Mouse (Mus musculus): ENCODE measurements around the gene Peli3.
A peak's percentile ranks its signal among the peaks of the same experiment; 100 is the strongest.
"Not testable (repeated sequence)": the region's sequence is repeated elsewhere in the genome, so short reads cannot be mapped to it uniquely, and the experiment has no call there.

Gene Peli3

DNA sequence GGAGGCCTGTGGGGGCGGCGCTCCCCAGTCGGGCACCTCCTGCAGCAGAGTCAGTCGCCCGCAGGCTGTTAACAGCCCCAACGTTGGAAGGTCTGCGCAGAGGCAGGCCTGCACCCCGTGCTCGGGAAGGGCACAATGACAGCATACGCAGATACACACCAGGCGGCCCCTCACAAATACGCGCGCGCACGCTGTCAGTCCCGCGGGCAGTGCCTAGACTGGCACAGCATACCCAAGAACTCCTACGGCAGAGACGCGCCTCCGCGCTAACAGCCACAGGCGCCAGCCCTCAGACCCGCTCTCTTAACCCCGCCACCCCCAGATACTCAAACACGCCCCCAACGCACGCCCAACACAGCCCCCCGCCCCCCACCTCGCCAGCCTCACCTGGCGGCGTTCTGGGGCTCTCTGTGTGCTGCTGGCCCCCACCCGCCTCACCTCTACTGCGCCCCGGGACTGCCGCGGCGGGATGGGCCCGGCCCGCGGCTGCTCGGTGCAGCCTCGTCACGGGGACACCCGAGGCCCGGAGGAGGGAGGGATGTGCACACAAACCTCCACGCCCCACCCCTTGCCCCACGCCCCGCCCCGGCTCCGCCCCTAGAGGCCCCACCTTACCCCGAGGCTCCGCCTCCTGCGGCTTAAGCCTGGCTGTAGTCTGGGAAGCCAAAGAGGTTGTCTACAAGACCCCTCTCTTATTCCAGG lies at the start of gene Peli3:
Gene Peli3 (minus strand): TSS at position 577 of the 702 bp plus-strand sequence.
- peak; percentile 72 for DNase-seq (ENCODE audit: low spot score)

DNA sequence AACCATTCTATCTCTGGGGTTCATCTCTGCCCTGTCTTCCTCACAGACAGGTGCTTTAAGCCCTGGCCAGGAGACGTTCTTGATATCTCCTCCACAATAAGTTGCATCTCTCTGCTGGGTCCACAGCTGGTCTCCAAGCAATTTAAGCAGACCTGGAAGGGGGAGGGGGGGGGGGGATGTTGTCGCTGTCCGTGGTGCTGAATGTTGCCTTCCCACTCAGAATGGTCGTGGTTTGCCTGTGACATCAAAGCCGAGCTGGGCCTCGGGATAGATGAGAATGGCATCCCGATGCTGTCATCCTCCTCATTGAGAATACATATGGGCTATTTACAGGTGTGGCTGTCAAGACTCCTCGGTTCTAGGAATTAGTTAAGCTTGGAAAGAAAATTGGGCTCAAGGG lies 49.4 kb upstream of the Peli3 start:
- no peak for DNase-seq (ENCODE audit: low spot score)

DNA sequence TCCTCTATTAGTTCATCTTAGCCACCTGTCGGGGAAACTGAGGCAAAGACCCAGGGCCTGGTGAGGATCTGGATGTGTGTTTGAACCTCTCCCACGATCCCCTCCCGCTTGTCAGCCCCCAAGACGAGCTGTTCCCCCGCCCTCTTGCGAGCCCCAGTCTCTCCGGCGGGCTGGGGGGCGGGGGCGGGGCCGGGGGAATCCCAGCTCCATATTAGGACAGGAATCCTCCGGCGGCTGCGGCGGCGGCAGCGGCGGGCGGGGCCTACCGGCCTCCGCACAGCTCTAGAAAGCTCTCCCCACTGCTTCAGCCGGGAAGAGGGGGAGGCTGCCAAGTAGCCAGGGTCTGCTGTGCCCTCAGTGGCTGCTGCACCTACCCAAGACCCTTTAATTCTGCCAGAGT lies 47.8 kb upstream of the Peli3 start:
- DNase-seq (ENCODE audit: low spot score): no peak

DNA sequence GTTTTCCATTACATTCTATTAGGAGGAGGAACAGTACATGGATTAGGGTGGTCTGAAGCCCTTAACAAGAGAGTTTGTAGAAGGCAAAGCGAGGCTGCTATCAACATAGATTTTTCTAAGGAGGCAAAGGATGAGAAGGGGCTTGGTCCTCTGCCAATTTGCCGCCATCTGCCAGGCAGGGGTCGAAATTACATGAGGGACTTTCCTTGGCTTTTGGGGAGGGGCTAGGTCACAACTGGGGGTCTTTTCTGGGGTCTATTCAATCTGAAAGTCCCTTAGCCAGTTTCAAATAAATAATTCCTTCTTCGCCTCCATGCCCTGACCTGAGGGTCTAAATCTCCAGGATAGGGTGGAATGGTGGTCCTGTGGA lies 47.3 kb upstream of the Peli3 start, which contains the start of gene Npas4:
Gene Npas4 (minus strand): TSS at position 61 of the 370 bp plus-strand sequence.
- DNase-seq (ENCODE audit: low spot score): no peak

DNA sequence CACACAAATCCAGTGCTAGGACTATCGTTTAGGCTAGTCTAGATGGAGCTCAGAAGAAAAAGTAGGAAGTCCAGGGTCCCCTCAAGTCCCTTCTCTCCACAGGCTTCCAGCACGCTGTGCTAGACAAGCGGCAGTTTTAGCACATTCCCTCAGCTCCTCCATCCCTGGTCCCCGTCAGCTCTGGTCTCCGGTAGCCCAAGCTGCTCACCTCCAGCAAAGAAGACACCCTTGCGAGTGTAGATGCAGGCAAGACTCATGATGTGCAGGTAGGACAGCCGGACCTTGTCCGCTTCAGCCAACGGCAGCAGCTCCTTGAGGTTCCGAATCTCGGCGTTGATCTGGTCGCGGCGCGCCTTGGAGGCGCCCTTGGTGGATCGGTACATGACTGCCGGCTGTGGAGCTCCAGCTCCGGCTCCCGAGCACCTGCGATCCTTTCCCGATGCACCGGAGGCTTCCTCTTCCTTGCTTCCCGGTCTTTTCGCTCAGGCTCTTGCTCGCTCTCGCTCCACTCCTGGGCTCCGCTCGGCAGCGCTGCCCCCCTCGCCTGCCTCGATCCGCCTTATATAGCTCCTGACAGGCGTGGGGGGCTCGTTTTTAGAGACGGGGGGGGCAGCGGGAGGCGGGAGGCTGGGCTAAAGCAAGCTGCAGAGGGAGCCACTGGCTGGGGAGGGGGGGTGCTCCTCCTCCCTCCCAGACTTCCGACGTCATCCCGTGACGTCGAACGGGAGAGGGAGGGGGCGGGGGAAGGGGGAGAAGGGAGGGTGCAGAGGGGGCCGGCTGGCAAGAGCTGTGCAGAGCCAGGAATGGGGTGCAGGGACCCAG lies 46.7 kb upstream of the Peli3 start:
- peak; percentile 62 for DNase-seq (ENCODE audit: low spot score)

DNA sequence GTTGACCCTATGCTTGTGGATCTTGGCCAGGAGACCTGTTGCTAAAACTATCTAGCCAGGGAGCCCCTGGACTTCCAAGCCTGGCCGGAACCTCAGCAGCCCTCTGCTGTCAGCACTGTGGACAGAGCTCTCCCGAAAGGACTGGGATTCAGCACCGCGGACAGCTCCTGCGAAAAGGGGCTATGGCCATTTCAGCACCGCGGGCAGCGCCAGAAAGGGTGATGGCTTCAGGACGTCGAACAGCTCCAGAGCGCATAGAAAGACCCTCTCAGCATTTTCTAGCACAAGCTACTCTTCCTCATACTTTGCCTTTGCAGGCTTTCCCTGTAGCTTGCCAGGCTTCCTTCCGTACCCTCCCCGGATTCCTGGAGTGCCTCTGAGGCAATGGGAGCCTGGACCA lies 46.1 kb upstream of the Peli3 start:
- no peak for DNase-seq (ENCODE audit: low spot score)

DNA sequence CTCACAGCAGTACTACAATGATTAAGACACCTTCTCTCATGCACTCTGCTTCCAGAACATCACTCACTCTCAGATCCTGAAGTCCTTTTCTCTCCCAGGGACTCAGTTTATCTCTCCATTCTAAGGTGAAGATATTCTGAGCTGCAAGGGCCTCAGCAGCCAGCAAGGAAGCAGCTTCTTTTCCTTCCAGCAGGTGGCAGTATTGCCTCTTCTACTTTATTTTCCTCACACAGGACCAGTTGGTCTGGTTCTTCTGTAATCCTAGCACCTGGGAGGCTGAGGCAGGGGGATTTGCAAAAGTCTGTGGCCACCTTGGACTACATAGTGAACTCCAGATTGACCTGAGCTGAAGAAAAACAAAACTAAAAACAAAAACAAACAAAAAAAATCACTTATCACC lies 38.8 kb upstream of the Peli3 start:
- no peak for DNase-seq (ENCODE audit: low spot score)

DNA sequence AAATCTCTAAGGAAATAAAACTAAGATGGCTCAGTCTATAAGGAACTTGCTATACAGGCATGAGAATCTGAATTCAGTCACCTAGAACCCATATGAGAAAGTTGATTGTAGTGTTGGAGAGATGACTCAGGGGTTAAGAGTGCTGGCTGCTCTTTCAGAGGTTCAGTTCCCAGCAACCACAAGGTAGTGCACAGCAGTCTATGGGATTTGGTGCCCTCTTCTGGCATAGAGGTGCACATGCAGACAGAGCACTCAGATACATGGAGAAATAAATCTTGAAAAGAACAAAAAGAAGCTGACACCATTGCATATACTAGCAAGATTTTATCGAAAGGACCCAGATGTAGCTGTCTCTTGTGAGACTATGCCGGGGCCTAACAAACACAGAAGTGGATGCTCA lies 25.3 kb upstream of the Peli3 start:
- no peak for DNase-seq (ENCODE audit: low spot score)

DNA sequence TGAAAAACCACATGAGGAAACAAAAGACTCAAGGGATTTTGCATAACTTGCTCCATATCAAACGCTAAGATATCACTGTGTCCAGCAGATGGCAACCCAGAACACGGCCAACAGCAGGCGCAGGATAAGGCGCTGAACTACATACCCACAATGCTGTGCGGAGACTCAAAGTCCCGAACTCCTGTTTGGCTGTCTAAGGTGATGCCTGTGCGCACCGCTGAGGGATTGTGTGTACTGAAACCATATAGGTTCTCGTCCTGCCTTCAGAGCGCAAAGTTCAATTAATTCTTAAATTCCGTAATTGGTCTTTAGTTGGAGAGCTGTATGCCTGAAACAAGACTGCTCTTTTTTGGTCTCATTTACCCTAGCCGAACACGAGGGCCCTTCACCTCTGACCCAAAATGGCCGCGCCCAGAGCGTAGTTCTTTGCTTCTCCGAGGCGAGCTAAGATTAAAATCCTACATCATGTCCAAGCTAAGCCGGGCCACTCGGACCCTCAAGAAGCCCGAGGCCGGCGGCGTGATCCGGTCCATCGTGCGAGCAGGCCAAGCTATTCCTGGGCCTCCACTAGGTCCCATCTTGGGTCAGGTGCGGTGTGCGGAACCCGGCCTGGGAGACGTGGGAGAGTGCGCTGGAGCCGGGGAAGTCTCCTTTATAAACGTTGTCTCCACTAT lies 19.1 kb upstream of the Peli3 start, which contains the start of gene Mrpl11:
Gene Mrpl11 (plus strand): TSS at position 220 of the 674 bp plus-strand sequence.
- peak; percentile 91 for DNase-seq (ENCODE audit: low spot score)

DNA sequence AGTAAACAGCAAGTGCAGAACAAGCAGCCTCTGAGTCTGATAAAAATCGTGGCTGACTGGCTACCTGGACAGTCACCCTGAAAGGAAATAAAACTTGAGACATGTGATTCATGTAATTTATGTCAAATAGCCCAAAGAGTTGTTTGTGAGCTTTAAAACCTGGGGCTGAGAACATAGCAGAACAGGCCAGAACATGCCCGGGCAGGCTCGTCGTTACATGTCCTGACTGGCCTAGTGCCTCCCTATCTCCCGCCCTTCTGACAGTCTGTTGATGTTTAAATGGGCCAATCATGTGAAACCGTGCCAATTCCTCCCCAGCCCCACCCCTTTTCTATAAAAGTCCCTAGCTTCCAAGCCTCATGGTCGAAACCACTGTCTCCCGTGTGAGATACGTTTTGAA lies 5.7 kb upstream of the Peli3 start:
- DNase-seq (ENCODE audit: low spot score): not testable (repeated sequence)

DNA sequence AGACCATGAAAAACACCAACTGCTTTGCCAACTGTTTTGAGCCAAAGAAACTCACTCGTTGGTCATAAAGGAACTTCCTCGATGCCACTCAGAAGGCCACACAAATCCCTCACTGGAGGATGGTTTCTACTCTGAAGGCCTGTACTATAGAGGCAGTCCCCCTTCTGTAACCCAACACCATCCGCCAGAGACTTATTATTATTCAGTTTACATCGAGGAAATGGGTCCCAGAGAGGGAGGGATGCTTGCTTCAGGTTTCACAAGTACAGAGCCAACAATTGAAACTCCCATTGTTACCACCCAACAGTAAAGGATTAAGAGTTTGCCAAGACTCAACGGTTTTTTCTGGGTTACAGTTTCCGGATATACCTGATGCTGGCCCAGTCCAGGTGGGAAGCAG lies 2.6 kb upstream of the Peli3 start:
- no peak for DNase-seq (ENCODE audit: low spot score)

DNA sequence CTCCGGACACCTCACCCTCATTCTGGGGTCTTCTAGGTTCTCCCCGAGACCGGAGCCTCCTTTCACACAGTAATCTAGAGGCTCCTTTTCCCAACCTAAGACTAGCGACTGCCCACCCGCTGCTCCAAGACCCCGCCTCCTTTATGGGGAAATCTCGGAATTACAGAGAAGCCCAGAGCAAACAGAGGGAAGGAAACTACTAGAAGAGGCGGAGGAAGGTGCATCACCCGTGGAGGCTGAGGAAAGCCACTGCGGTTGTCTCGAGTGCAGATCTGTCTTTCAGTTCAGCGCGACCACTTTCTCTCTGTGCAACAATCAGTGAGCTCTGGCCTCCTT lies 294 bp upstream of the Peli3 start:
- DNase-seq (ENCODE audit: low spot score): no peak

DNA sequence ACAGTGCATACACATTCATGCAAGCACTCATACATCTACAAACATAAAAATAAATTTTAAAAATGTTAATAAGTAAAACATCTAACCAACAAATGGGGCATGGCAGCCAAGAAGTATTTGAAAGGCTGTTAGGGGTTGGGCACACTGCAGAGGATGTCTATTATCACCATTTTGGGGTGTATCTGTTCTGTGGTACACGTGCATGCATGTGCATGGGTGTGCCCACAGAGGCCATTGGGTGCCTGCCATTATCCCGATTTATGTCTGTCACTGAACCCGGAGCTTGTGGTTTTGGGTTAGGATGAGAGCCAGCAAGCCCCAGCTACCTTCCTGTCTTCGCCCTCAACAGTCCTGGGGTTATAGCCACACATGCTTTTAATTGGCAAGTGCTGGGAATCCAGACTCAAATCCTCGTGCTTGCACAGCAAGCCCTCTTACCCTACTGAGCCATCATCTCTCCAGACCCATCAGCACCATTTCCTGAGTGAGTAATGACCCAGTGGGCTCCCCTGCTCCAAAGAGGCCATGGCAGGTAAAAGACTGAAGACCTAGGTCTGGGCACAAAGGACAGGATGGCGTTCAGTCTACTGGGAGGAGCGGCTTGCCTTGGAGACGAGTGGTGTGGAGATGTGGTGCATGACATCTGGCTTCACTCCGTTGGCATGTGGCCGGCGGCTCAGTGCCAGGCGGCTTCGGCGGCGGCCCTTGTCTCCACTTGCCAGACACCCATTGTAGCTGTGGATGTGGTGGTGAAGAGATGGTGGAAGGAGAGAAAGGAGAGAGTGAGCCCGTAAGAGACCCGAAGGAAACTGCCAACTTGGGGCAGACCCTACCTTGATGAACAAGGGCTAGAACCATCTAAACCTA lies 5.2 kb downstream of the Peli3 start:
- DNase-seq (ENCODE audit: low spot score): no peak

DNA sequence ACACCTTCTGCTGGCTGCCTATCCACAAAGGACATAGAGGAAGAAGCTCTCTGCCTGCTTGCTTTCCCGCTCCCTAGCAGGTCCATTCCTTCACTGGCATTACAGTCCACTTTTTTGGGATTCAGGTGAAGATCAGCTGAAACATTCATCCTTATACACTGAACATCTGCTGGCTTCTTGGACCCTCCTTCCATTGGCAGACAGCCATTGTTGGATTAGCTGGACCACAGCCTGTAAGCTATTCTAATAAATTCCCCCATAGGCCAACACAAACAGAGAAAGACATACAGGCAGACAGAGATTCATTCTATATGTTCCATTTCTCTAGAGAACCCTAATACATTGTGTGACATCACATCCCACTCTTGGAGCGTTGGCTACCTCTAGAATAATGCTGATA lies 6.0 kb downstream of the Peli3 start:
- DNase-seq (ENCODE audit: low spot score): no peak

DNA sequence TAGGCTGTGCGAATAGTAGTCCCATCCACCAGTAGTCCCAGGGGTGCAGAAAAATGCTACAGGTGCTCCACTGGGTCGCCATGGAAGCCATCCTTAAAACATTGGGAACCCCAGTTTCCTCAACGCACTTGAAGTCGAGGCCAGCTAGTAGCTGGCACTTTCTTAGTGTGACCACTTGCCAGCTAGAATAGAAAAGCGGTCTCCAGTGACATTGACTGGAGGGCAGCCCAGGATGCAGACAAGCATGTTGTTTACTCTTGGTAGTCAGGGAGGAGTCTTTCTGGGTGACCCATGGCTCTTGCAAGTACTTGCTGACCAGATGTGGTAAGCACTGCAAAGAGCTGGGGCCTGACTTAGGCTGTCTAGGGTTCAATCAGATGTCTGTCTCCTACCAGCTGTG lies 14.1 kb downstream of the Peli3 start:
- DNase-seq (ENCODE audit: low spot score): no peak

DNA sequence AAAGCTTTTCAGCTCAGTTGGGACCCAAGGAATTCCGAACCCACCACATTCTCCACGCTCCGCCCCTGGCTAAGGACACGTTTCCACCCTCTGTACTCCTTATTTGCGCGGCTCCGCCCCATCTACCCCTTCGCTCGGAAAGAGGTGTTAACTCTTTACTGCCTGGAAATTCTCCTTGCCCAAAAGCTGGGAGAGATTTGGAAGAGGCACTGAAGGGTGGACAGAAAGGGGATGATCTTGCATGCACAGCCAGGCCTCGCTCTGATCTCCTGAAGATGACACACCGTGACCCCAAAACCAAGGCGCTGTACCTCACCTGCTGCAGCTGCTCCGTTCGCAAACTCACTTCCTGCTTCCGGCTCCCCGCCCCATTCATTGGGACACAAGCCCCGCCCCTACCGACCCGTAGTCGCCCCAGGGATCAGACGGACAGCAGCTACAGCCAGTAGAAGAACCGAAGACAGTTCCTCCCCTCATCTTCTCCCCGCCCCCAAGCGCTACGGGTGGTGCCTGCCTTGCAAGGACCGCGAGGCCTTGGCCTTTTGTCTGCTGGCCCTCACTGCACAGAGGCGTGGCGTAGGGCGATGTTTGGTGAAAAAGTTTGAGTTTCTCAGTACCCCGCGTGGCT lies 14.9 kb downstream of the Peli3 start, which contains the start of gene Dpp3:
Gene Dpp3 (minus strand): TSS at position 384 of the 628 bp plus-strand sequence.
- DNase-seq (ENCODE audit: low spot score): peak; percentile 97

DNA sequence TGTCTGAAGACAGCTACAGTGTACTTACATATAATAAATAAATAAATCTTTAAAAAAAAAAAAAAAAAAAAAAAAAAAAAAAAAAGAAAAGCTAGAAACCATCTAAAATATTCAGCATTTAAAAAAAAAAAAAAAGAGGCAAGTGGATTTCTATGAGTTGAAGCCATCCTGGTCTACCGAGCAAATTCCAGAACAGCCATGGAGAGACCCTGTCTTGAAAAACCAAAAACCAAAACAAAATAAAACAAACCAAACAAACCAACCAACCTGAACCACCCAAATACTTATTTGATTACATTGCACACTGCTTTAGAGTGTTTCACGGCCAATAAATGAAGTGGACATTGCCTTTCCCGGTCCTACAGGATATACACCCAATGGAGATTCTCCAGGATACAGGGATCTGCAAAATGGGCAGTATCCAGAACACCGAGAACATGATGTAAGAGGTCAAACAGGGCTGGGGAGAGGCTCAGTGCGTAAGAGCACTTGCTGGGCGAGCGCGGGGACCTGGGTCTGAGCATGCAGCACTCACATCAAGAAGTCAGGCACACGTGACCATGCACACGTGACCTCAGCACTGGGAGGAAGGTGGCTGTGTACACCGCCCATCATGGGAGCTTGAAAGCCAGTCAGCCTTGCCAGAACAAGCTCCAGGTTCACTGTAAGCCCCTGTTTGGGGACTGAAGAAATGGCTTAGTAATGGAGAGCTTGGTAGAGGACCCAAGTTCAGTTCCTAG lies 17.6 kb downstream of the Peli3 start:
- no peak for DNase-seq (ENCODE audit: low spot score)

DNA sequence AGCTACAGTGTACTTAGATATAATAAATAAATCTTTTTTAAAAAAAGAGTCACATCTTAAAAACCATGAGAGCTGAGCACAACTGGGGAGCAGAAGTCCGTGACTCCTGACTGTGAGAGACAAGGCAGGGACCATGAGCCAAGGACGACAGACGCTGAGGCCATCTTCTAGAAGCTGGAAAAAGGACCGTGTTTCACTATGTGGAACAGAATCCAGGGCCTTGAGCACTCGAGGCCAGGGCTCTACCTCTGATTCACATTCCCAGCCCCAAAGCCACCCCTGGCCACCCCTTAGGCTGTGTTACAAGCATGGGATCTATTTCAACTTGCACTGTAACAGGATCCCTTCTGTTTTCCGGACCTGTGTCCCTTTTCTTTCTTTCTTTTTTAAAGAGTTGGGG lies 23.3 kb downstream of the Peli3 start:
- no peak for DNase-seq (ENCODE audit: low spot score)

DNA sequence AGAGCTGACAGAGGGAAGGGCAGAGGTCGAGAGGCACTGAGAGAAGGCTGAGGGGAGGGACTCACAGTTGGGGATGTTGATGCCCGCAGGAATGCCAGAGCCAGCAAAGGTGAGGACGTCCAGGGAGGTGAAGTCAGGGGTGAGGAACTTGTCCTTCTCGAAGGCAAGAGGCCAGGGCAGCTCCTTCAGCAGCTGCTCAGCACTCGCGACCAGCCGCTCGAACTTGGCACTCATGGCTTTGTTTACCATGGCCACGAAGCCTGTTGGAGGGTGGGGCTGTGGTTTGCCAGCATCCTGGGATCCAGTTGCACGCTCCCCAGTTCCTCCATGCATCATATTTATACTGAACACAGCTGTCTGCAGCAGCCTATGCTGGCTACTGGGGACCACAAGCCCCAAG lies 26.1 kb downstream of the Peli3 start:
- DNase-seq (ENCODE audit: low spot score): no peak

DNA sequence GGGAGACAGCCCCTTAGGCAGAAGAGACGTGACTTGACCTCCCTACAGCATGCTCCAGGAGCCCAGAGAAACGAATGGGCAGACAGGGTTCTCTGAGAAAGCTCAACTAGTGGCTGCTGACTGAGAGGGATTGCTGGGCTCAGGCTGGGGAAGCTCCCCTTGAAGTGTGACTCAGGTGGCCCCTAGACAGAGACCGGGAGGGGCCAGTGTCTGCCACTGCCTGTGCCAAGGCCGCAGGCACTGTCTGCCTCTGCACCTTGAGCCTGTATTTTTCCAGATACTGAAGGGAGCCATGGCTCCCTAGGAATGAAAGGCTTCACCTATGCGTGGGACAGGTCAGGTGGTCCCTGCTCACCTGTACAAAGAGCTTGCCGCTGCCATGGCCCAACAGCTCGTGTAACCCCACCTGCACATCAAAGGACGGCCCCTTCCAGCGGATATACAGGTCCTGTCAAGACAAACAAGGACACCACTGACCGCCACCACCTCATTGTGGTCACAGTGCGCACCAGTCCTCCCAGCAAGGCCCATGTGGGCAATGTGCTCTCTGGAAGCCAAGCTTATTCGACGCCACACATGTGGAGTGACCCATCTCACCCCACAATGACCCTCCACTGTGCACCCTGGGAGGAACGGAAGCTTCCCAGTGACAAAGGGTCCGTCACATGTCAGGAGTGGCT lies 26.9 kb downstream of the Peli3 start:
- DNase-seq (ENCODE audit: low spot score): no peak
